Comparison of ENCODE assay signal across 17 mouse cellular contexts in genomic region chr1:187015673-187016072, GRCm38 (mm10). TPM values are rescaled to one million over a fixed set of nuclear protein-coding genes. Genes with fewer than 3 reads are reported as not detected.
"Had no signal": no experiment of that assay in that cellular context is flagged by ENCODE, and none has a peak within 500 bp of the region (broad histone marks: within the 10 kb centered on the region; RNA-seq: fewer than 3 reads in every experiment).

No protein-coding gene starts in this region.

- H3K36me3 ChIP-seq: limb, embryonic 15.5 days; midbrain, embryonic 13.5 days; neural tube, embryonic 15.5 days had no signal

- H3K9me3 ChIP-seq: limb, embryonic 15.5 days; midbrain, embryonic 13.5 days; neural tube, embryonic 15.5 days had no signal

- H3K4me3 ChIP-seq: limb, embryonic 15.5 days; midbrain, embryonic 13.5 days; neural tube, embryonic 15.5 days had no signal

- ATAC-seq: midbrain, embryonic 13.5 days had no signal

- H3K27me3 ChIP-seq: limb, embryonic 15.5 days; midbrain, embryonic 13.5 days; neural tube, embryonic 15.5 days had no signal

- H3K4me2 ChIP-seq: limb, embryonic 15.5 days; midbrain, embryonic 13.5 days; neural tube, embryonic 15.5 days had no signal

- H3K27ac ChIP-seq: kidney, postnatal 0 days; limb, embryonic 15.5 days; liver, embryonic 14.5 days; midbrain, embryonic 13.5 days; neural tube, embryonic 15.5 days; stomach, postnatal 0 days had no signal

- DNase-seq: kidney, adult 2 months; kidney, postnatal 36 days; layer of hippocampus, adult 9-11 months; layer of hippocampus, postnatal 36 days; lung, adult 18-20 months; right cerebral cortex, adult 18-20 months had no signal

- H3K4me1 ChIP-seq: limb, embryonic 15.5 days; midbrain, embryonic 13.5 days; neural tube, embryonic 15.5 days had no signal

- H3K9ac ChIP-seq: limb, embryonic 15.5 days; liver, embryonic 14.5 days; midbrain, embryonic 13.5 days; neural tube, embryonic 15.5 days had no signal

RNA-seq across cellular contexts. Expression of gene D1Pas1, which starts 48.5 kb away (rescaled TPM):
- total RNA-seq: layer of hippocampus, adult 18-20 months; layer of hippocampus, postnatal 36 days; left cerebral cortex, postnatal 25 days; megakaryocyte-erythroid progenitor cell, adult 5-6 weeks; midbrain, postnatal 0 days had no signal
- polyA plus RNA-seq: kidney, postnatal 0 days; liver, embryonic 14.5 days; neural tube, embryonic 11.5 days; stomach, postnatal 0 days had no signal
